Mouse (Mus musculus) forebrain, embryonic 12.5 days (tissue): ENCODE results near the gene Eif2b2. TPM values are rescaled to one million over a fixed set of nuclear protein-coding genes. Genes with fewer than 3 reads are reported as not detected.

Experiments
- ATAC-seq: fragments of 200-750 bp; cut with Nextera tagmentation; 2 replicates; pipeline ENCODE4 v1.8.0; 2017; ENCODE audit warnings: moderate TSS enrichment; ENCODE audit not compliant: low FRiP score
- H3K27ac ChIP-seq: fragments of 300-500 bp; sonication (generic); 2 replicates; pipeline ENCODE4 v1.5.1; 2016; ENCODE audit warnings: mild to moderate bottlenecking
- H3K27me3 ChIP-seq: fragments of 300-500 bp; sonication (generic); 2 replicates; pipeline ENCODE4 v1.6.1; 2016; ENCODE audit warnings: mild to moderate bottlenecking
- H3K36me3 ChIP-seq: fragments of 300-500 bp; sonication (generic); replicated peaks from 2 replicates; pipeline ENCODE4 v1.6.1; 2016; ENCODE audit warnings: mild to moderate bottlenecking
- H3K4me1 ChIP-seq: fragments of 300-500 bp; sonication (generic); 2 replicates; pipeline ENCODE4 v1.6.1; 2016
- H3K4me2 ChIP-seq: fragments of 300-500 bp; sonication (generic); 2 replicates; pipeline ENCODE4 v1.6.1; 2016; ENCODE audit warnings: mild to moderate bottlenecking, moderate library complexity
- H3K4me3 ChIP-seq: fragments of 300-500 bp; sonication (generic); replicated peaks from 2 replicates; pipeline ENCODE4 v1.5.1; 2016; ENCODE audit warnings: mild to moderate bottlenecking
- H3K9ac ChIP-seq: fragments of 300-500 bp; sonication (generic); 2 replicates; pipeline ENCODE4 v1.6.1; 2016; ENCODE audit warnings: mild to moderate bottlenecking
- H3K9me3 ChIP-seq: fragments of 300-500 bp; sonication (generic); 2 replicates; pipeline ENCODE4 v1.6.1; 2016
- WGBS: fragments of 180-500 bp; shearing (Covaris S2); methylation state at CpG from one replicate; pipeline ENCODE4 v1.1.7; 2016; 5-methylcytosine and 5-hydroxymethylcytosine counted together
- polyA plus RNA-seq: library from polyadenylated mRNA; unstranded; fragments of >200 nt; fragmentation: Nextera tagmentation; extraction: Ambion mirVana; gene quantifications from 2 replicates; pipeline ENCODE4 v1.2.1, GENCODE M21; 2016

Eif2b2 gene
- polyA plus RNA-seq, 1 experiment from 2014 or later, result 98.3 TPM

GRCm38 (mm10) chr12:85181475-85182344, 37.6 kb upstream of the Eif2b2 start:
- ATAC-seq, result no peak
- 31% methylated on average over 15 of the region's 17 CpGs for WGBS
- Histone ChIP-seq H3K4me1 (peaks cover 23% of the 10 kb centered on the region), H3K4me2 (peak overlapping the region; percentile 10), H3K9me3 (no peaks in the 10 kb centered on the region), H3K36me3 (no peaks in the 10 kb centered on the region), H3K27ac (no peak overlapping the region), H3K27me3 (peaks cover 47% of the 10 kb centered on the region), H3K9ac (no peak overlapping the region), H3K4me3 (no peak overlapping the region)

- no peaks in the 10 kb centered on the region for H3K9me3 ChIP-seq
- no peak for ATAC-seq
- no peaks in the 10 kb centered on the region for H3K36me3 ChIP-seq
- no peak overlapping the region for H3K9ac ChIP-seq
- no peak overlapping the region for H3K27ac ChIP-seq
- H3K4me3 ChIP-seq, result no peak overlapping the region
- 9% methylated on average over 8 of the region's 8 CpGs for WGBS
- peak overlapping the region; percentile 10 for H3K4me2 ChIP-seq
- peaks cover 17% of the 10 kb centered on the region for H3K4me1 ChIP-seq
- H3K27me3 ChIP-seq, result peaks cover 42% of the 10 kb centered on the region
These were observed 37.0 kb upstream of the Eif2b2 start for GRCm38 (mm10) chr12:85182345-85182643.

GRCm38 (mm10) chr12:85182898-85183297, 36.4 kb upstream of the Eif2b2 start:
- no peak overlapping the region for H3K9ac ChIP-seq
- WGBS, result 61% methylated on average over 5 of the region's 5 CpGs
- no peaks in the 10 kb centered on the region for H3K36me3 ChIP-seq
- H3K27me3 ChIP-seq, result peaks cover 36% of the 10 kb centered on the region
- H3K4me1 ChIP-seq, result peaks cover 14% of the 10 kb centered on the region
- no peak overlapping the region for H3K27ac ChIP-seq
- no peak overlapping the region for H3K4me2 ChIP-seq
- no peaks in the 10 kb centered on the region for H3K9me3 ChIP-seq
- H3K4me3 ChIP-seq, result no peak overlapping the region
- no peak for ATAC-seq

- peaks cover 25% of the 10 kb centered on the region for H3K27me3 ChIP-seq
- no peak overlapping the region for H3K9ac ChIP-seq
- no peak overlapping the region for H3K4me2 ChIP-seq
- no peaks in the 10 kb centered on the region for H3K36me3 ChIP-seq
- H3K4me1 ChIP-seq, result peaks cover 14% of the 10 kb centered on the region
- no peak for ATAC-seq
- H3K4me3 ChIP-seq, result no peak overlapping the region
- H3K9me3 ChIP-seq, result no peaks in the 10 kb centered on the region
- no peak overlapping the region for H3K27ac ChIP-seq
- WGBS, result 73% methylated on average over 5 of the region's 5 CpGs
These were observed 35.2 kb upstream of the Eif2b2 start for GRCm38 (mm10) chr12:85184118-85184517.

GRCm38 (mm10) chr12:85185810-85186209, 33.5 kb upstream of the Eif2b2 start:
- no peak for ATAC-seq

GRCm38 (mm10) chr12:85186361-85186760, 32.9 kb upstream of the Eif2b2 start:
- Histone ChIP-seq H3K27me3 (peaks cover 19% of the 10 kb centered on the region), H3K9ac (no peak overlapping the region), H3K4me3 (no peak overlapping the region), H3K4me2 (no peak overlapping the region), H3K36me3 (no peaks in the 10 kb centered on the region), H3K4me1 (peaks cover 12% of the 10 kb centered on the region), H3K27ac (no peak overlapping the region), H3K9me3 (no peaks in the 10 kb centered on the region)
- no peak for ATAC-seq
- 76% methylated on average over 7 of the region's 7 CpGs for WGBS

More at GRCm38 (mm10) chr12:85185810-85186209, 33.5 kb upstream of the Eif2b2 start:
- Histone ChIP-seq H3K4me2 (no peak overlapping the region), H3K9me3 (no peaks in the 10 kb centered on the region), H3K4me3 (no peak overlapping the region), H3K9ac (no peak overlapping the region), H3K27ac (no peak overlapping the region), H3K36me3 (no peaks in the 10 kb centered on the region), H3K4me1 (peaks cover 14% of the 10 kb centered on the region), H3K27me3 (peaks cover 23% of the 10 kb centered on the region)
- 73% methylated on average over 8 of the region's 8 CpGs for WGBS

- Histone ChIP-seq H3K9me3 (no peaks in the 10 kb centered on the region), H3K4me2 (no peak overlapping the region), H3K27me3 (0 out of 2 replicates have a peak, but pooled peaks cover 4% of the 10 kb centered on the region), H3K9ac (no peak overlapping the region), H3K27ac (no peak overlapping the region), H3K36me3 (no peaks in the 10 kb centered on the region), H3K4me1 (peaks cover 15% of the 10 kb centered on the region), H3K4me3 (no peak overlapping the region)
- ATAC-seq, result no peak
- 82% methylated on average over 7 of the region's 7 CpGs for WGBS
These were observed 29.0 kb upstream of the Eif2b2 start for GRCm38 (mm10) chr12:85190290-85190689.

- H3K9ac ChIP-seq, result no peak overlapping the region
- H3K4me2 ChIP-seq, result no peak overlapping the region
- H3K4me3 ChIP-seq, result no peak overlapping the region
- no peak for ATAC-seq
- H3K27me3 ChIP-seq, result 0 out of 2 replicates have a peak, but pooled peaks cover 4% of the 10 kb centered on the region
- no peak overlapping the region for H3K27ac ChIP-seq
- H3K36me3 ChIP-seq, result no peaks in the 10 kb centered on the region
- peaks cover 15% of the 10 kb centered on the region for H3K4me1 ChIP-seq
- H3K9me3 ChIP-seq, result no peaks in the 10 kb centered on the region
- 34% methylated on average over 19 of the region's 19 CpGs for WGBS
These were observed 26.7 kb upstream of the Eif2b2 start for GRCm38 (mm10) chr12:85192461-85193108.

- no peak overlapping the region for H3K27ac ChIP-seq
- no peaks in the 10 kb centered on the region for H3K9me3 ChIP-seq
- no peak for ATAC-seq
- no peak overlapping the region for H3K9ac ChIP-seq
- H3K4me2 ChIP-seq, result no peak overlapping the region
- 0 out of 2 replicates have a peak, but pooled peaks cover 4% of the 10 kb centered on the region for H3K27me3 ChIP-seq
- peaks cover 15% of the 10 kb centered on the region for H3K4me1 ChIP-seq
- WGBS, result 82% methylated on average over 10 of the region's 10 CpGs
- H3K36me3 ChIP-seq, result no peaks in the 10 kb centered on the region
- H3K4me3 ChIP-seq, result no peak overlapping the region
These were observed 26.1 kb upstream of the Eif2b2 start for GRCm38 (mm10) chr12:85193146-85193545.

- Histone ChIP-seq H3K4me1 (peaks cover 15% of the 10 kb centered on the region), H3K27me3 (peaks cover 10% of the 10 kb centered on the region; the same call in 1 of the 2 replicates), H3K27ac (peak overlapping the region; percentile 31; the same call in 1 of the 2 replicates), H3K9me3 (no peaks in the 10 kb centered on the region), H3K36me3 (no peaks in the 10 kb centered on the region), H3K4me3 (no peak overlapping the region), H3K4me2 (no peak overlapping the region), H3K9ac (no peak overlapping the region)
- WGBS, result 90% methylated on average over 11 of the region's 11 CpGs
- no peak for ATAC-seq
These were observed 25.2 kb upstream of the Eif2b2 start for GRCm38 (mm10) chr12:85193923-85194622.

GRCm38 (mm10) chr12:85194623-85195018, 24.7 kb upstream of the Eif2b2 start:
- Histone ChIP-seq H3K4me1 (peaks cover 15% of the 10 kb centered on the region), H3K4me3 (no peak overlapping the region), H3K9ac (no peak overlapping the region), H3K4me2 (no peak overlapping the region), H3K27me3 (peaks cover 10% of the 10 kb centered on the region; the same call in 1 of the 2 replicates), H3K36me3 (no peaks in the 10 kb centered on the region), H3K27ac (peak overlapping the region; percentile 31; the same call in 1 of the 2 replicates), H3K9me3 (no peaks in the 10 kb centered on the region)
- peak; percentile 30; the same call in 1 of the 2 replicates for ATAC-seq
- WGBS, result 73% methylated on average over 4 of the region's 4 CpGs

- H3K4me3 ChIP-seq, result no peak overlapping the region
- no peak for ATAC-seq
- H3K9me3 ChIP-seq, result no peaks in the 10 kb centered on the region
- H3K36me3 ChIP-seq, result no peaks in the 10 kb centered on the region
- H3K4me1 ChIP-seq, result peaks cover 15% of the 10 kb centered on the region
- no peak overlapping the region for H3K27ac ChIP-seq
- H3K9ac ChIP-seq, result no peak overlapping the region
- WGBS, result 89% methylated on average over 5 of the region's 5 CpGs
- H3K4me2 ChIP-seq, result no peak overlapping the region
- peaks cover 14% of the 10 kb centered on the region; the same call in 1 of the 2 replicates for H3K27me3 ChIP-seq
These were observed 24.2 kb upstream of the Eif2b2 start for GRCm38 (mm10) chr12:85195086-85195485.
